Mouse (Mus musculus) C2C12 (cell line): ENCODE measurements around the gene Gm11444.

Source experiments
- CEBPB ChIP-seq: IDR thresholded peaks from one replicate; pipeline ENCODE4 v1.6.1; 2011; ENCODE audit warnings: low read depth, mild to moderate bottlenecking, control low read depth, moderate library complexity
- CTCF ChIP-seq: IDR thresholded peaks from one replicate; pipeline ENCODE4 v1.5.1; 2011; ENCODE audit not compliant: control insufficient read depth, insufficient read depth, insufficient read length
- FOSL1 ChIP-seq: IDR thresholded peaks from one replicate; pipeline ENCODE4 v1.8.0; 2011; ENCODE audit warnings: mild to moderate bottlenecking, low read length; ENCODE audit not compliant: poor library complexity, insufficient read depth, severe bottlenecking
- MAX ChIP-seq: IDR thresholded peaks from one replicate; pipeline ENCODE4 v1.6.1; 2011; ENCODE audit warnings: mild to moderate bottlenecking, control low read depth
- MYOD1 ChIP-seq: IDR thresholded peaks from one replicate; pipeline ENCODE4 v1.6.1; 2011; ENCODE audit warnings: low read depth; ENCODE audit not compliant: control insufficient read depth, insufficient read length
- MYOG ChIP-seq: IDR thresholded peaks from one replicate; pipeline ENCODE4 v1.6.1; 2011; ENCODE audit not compliant: control insufficient read depth, insufficient read length; ENCODE audit errors: extremely low read depth
- USF1 ChIP-seq: IDR thresholded peaks from one replicate; pipeline ENCODE4 v1.6.1; 2011; ENCODE audit warnings: low read depth, mild to moderate bottlenecking, control low read depth, moderate library complexity

DNA sequence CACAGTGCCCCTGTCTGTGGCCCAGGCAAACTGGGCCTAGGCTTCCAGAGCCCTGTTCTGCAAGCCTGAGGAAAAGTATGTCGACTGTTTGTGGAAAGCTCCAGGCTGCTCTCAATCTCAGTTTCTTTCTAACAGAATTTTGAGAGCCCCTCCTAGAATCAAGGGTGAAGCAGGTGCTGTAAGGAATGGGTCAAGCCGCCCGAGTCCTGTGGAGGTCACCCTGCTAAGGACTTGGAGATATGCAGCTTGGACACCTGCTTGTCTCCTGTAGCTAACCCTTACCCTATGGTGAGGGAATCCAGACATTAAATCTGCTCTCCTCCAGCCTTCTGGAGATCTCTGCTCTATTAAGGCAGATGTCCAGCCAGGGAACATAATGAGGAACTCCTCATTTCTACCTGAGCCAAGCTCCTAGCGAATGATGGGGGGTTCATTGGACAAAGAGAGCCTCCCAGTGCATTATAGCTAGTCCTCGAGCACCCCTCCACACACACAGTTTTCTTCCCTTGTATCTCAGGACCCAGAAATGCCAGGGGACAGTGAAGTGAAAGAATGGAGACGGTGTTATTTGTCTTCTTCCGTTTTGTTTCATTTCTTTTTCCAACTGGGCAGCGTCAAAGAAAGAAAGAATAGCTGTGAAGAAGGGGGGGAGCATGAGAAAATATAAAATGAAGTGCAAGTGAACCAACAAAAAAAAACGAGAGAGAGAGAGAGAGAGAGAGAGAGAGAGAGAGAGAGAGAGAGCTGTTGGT lies 15.0 kb downstream of the Gm11444 start:
- TF ChIP-seq CTCF, result no peak
- no peak for TF ChIP-seq CEBPB
- no peak for TF ChIP-seq MYOD1
- no peak for TF ChIP-seq MYOG
- no peak for TF ChIP-seq MAX
- TF ChIP-seq USF1, result no peak
- no peak for TF ChIP-seq FOSL1
